Mouse (Mus musculus): ENCODE measurements at regions not wholly inside any gene's neighbourhood (a gene's known extent, or its start where the extent isn't known, plus 50 kb on each side); places are given as distances from the start of the nearest gene placed in this dataset.

GRCm38 (mm10) chr16:97282943-97283342 lies 73.6 kb upstream of the Bace2 start:
- no peak for TF ChIP-seq CTCF (IDR thresholded peaks at IDR 0.05)
- TF ChIP-seq POLR2A (IDR thresholded peaks at IDR 0.05; ENCODE audit: insufficient read depth, low read depth, low read length): no peak
- TF ChIP-seq EP300 (IDR thresholded peaks at IDR 0.05; ENCODE audit: insufficient read depth, low read depth, low read length): no peak

Data from heart, adult 2 months (tissue).